Mouse (Mus musculus) MEL (cell line): ENCODE measurements around the gene Tcaf1. TPM values are rescaled to one million over a fixed set of nuclear protein-coding genes. Genes with fewer than 3 reads are reported as not detected.

Experiments used
- DNase-seq: peaks from one replicate; pipeline ENCODE4 v3.0.0; 2011; ENCODE audit warnings: low read depth, low spot score
- H3K27ac ChIP-seq: 2 replicates; pipeline ENCODE4 v1.5.1; 2012; ENCODE audit warnings: low read depth, mild to moderate bottlenecking, control low read depth, low read length, moderate library complexity; ENCODE audit not compliant: control insufficient read depth
- H3K27me3 ChIP-seq, 2 experiments: fragments of 150-350 bp in 1 of 2; sonication (generic) in 1 of 2; 2 replicates each; pipeline ENCODE4 v1.6.1; 2012; ENCODE audit warnings: low read length in 2 of 2, mild to moderate bottlenecking in 2 of 2, improper control_type of control experiment in 1 of 2, moderate library complexity in 1 of 2; ENCODE audit not compliant: insufficient read depth in 2 of 2, control insufficient read depth in 1 of 2
- H3K36me3 ChIP-seq, 2 experiments: 2 replicates each; pipeline ENCODE4 v1.6.1; 2012 to 2014; ENCODE audit warnings: low read length in 2 of 2, improper control_type of control experiment in 1 of 2, inconsistent platforms in 1 of 2, mild to moderate bottlenecking in 1 of 2; ENCODE audit not compliant: insufficient read depth in 2 of 2, control insufficient read depth in 1 of 2
- H3K4me1 ChIP-seq, 2 experiments: fragments of 150-350 bp in 1 of 2; sonication (generic) in 1 of 2; 2 replicates each; pipeline ENCODE4 v1.6.1; 2012; ENCODE audit warnings: low read length in 2 of 2, improper control_type of control experiment in 1 of 2, mild to moderate bottlenecking in 1 of 2; ENCODE audit not compliant: insufficient read depth in 2 of 2, control insufficient read depth in 1 of 2
- H3K4me3 ChIP-seq, 2 experiments: fragments of 150-350 bp in 1 of 2; sonication (generic) in 1 of 2; 2 replicates each; pipeline ENCODE4 v1.5.1; 2012; ENCODE audit warnings: low read depth in 2 of 2, low read length in 2 of 2, mild to moderate bottlenecking in 2 of 2, moderate library complexity in 2 of 2, control low read depth in 1 of 2, improper control_type of control experiment in 1 of 2; ENCODE audit not compliant: control insufficient read depth in 1 of 2, insufficient read depth in 1 of 2
- H3K79me2 ChIP-seq: 2 replicates; pipeline ENCODE4 v1.6.1; 2012; ENCODE audit warnings: mild to moderate bottlenecking, low read length, moderate library complexity; ENCODE audit not compliant: control insufficient read depth, poor library complexity, insufficient read depth
- H3K9ac ChIP-seq: 2 replicates; pipeline ENCODE4 v1.6.1; 2012; ENCODE audit warnings: low read depth, mild to moderate bottlenecking, control low read depth, low read length, moderate library complexity; ENCODE audit not compliant: control insufficient read depth, poor library complexity, severe bottlenecking
- H3K9me3 ChIP-seq: fragments of 150-350 bp; sonication (generic); replicated peaks from 2 replicates; pipeline ENCODE4 v1.6.1; 2012; ENCODE audit warnings: mild to moderate bottlenecking, low read length, improper control_type of control experiment, moderate library complexity; ENCODE audit not compliant: insufficient read depth
- CHD1 ChIP-seq: IDR thresholded peaks from 2 replicates; pipeline ENCODE4 v1.6.1; 2012; ENCODE audit warnings: low read depth, mild to moderate bottlenecking, inconsistent platforms, low read length, improper control_type of control experiment
- CHD2 ChIP-seq: IDR thresholded peaks from 2 replicates; pipeline ENCODE4 v1.6.1; 2011; ENCODE audit warnings: low read length, improper control_type of control experiment
- EP300 ChIP-seq, 2 experiments: IDR thresholded peaks; 2 replicates each; pipeline ENCODE4 v1.6.1; 2011; ENCODE audit warnings: improper control_type of control experiment in 2 of 2, low read length in 2 of 2, low read depth in 1 of 2, mild to moderate bottlenecking in 1 of 2
- GABPA ChIP-seq: IDR thresholded peaks from 2 replicates; pipeline ENCODE4 v1.6.1; 2012; ENCODE audit warnings: low read depth, mild to moderate bottlenecking, inconsistent platforms, low read length, improper control_type of control experiment, moderate library complexity
- HCFC1 ChIP-seq: IDR thresholded peaks from 2 replicates; pipeline ENCODE4 v1.6.1; 2012; ENCODE audit warnings: low read depth, mild to moderate bottlenecking, inconsistent platforms, low read length, improper control_type of control experiment, moderate library complexity
- JUND ChIP-seq: IDR thresholded peaks from 2 replicates; pipeline ENCODE4 v1.6.1; 2011; ENCODE audit warnings: low read depth, mild to moderate bottlenecking, improper control_type of control experiment, low read length
- MAFK ChIP-seq: IDR thresholded peaks from 2 replicates; pipeline ENCODE4 v1.6.1; 2011; ENCODE audit warnings: low read depth, mild to moderate bottlenecking, low read length, improper control_type of control experiment, borderline replicate concordance
- MYC ChIP-seq: IDR thresholded peaks from 2 replicates; pipeline ENCODE4 v1.6.1; 2011; ENCODE audit warnings: low read depth, mild to moderate bottlenecking, low read length, improper control_type of control experiment, moderate library complexity
- NELFE ChIP-seq: IDR thresholded peaks from 2 replicates; pipeline ENCODE4 v1.6.1; 2011; ENCODE audit warnings: low read depth, low read length, improper control_type of control experiment
- POLR2AphosphoS5 ChIP-seq: IDR thresholded peaks from 2 replicates; pipeline ENCODE4 v1.6.1; 2012; ENCODE audit warnings: low read depth, borderline replicate concordance, mild to moderate bottlenecking, inconsistent platforms, low read length, moderate library complexity, mixed read lengths
- SIN3A ChIP-seq: IDR thresholded peaks from 2 replicates; pipeline ENCODE4 v1.6.1; 2012; ENCODE audit warnings: low read length, improper control_type of control experiment, inconsistent platforms
- TBP ChIP-seq: IDR thresholded peaks from 2 replicates; pipeline ENCODE4 v1.8.0; 2011; ENCODE audit warnings: low read depth, low read length, improper control_type of control experiment
- TCF12 ChIP-seq: IDR thresholded peaks from 2 replicates; pipeline ENCODE4 v1.6.1; 2014; ENCODE audit warnings: low read depth, mild to moderate bottlenecking, inconsistent platforms, low read length, improper control_type of control experiment, moderate library complexity
- UBTF ChIP-seq: IDR thresholded peaks from 2 replicates; pipeline ENCODE4 v1.6.1; 2012; ENCODE audit warnings: low read depth, mild to moderate bottlenecking, inconsistent platforms, low read length, improper control_type of control experiment, moderate library complexity, borderline replicate concordance; ENCODE audit not compliant: insufficient read depth
- polyA plus RNA-seq, 2 experiments: library from polyadenylated mRNA; stranded (reverse) in 1 of 2; unstranded in 1 of 2; fragments of >175 nt in 1 of 2; fragments of >200 nt in 1 of 2; gene quantifications; 2 replicates each; pipeline versions ENCODE4 v1.2.1 to v1.2.4; 2012; ENCODE audit warnings: low replicate concordance in 2 of 2, low read depth in 1 of 2; ENCODE audit not compliant: insufficient read length in 2 of 2, insufficient read depth in 1 of 2, missing spikeins in 1 of 2
- total RNA-seq: library from RNA; depleted of rRNA; stranded (reverse); fragments of 300-350 nt; gene quantifications from 2 replicates; pipeline ENCODE4 v1.2.3, GENCODE M21; 2012; rRNA removed

Gene Tcaf1
- not detected in 2 replicates for total RNA-seq
- polyA plus RNA-seq, result not detected

- Histone ChIP-seq H3K4me3 (no peak within 1 kb of the TSS), H3K9me3 (no peaks in the 10 kb centered on the region), H3K79me2 (no peaks in the 10 kb centered on the region), H3K27me3 (no peaks in the 10 kb centered on the region), H3K27ac (no peak within 1 kb of the TSS), H3K4me1 (no peaks in the 10 kb centered on the region), H3K9ac (no peak within 1 kb of the TSS)
- DNase-seq, result no peak
- TF ChIP-seq TCF12 (no peak), CHD1 (no peak), EP300 (IDR thresholded peaks at IDR 0.05; ENCODE audit: low read depth in 1 of 2, low read length in 2 of 2) (no peak), GABPA (no peak)
- TF ChIP-seq, all 39 proteins: peak for 0
- H3K36me3 ChIP-seq, result no peaks in the 10 kb centered on the region
Measured at GRCm38 (mm10) chr6:42709291-42710211, at the start of gene Tcaf1. Gene Tcaf1, minus strand, starts transcription at chr6:42710088.

- Histone ChIP-seq H3K4me1 (no peaks in the 10 kb centered on the region), H3K79me2 (no peaks in the 10 kb centered on the region), H3K4me3 (no peak within 1 kb of the TSS)
- TF ChIP-seq POLR2AphosphoS5 (no peak), MAFK (no peak), NELFE (no peak), SIN3A (no peak), JUND (no peak), UBTF (no peak), HCFC1 (no peak), CHD2 (no peak), MYC (no peak), EP300 (IDR thresholded peaks at IDR 0.05; ENCODE audit: low read depth in 1 of 2, low read length in 2 of 2) (no peak), TBP (no peak)
- TF ChIP-seq, all 39 proteins: peak for 0
- Histone ChIP-seq H3K27me3 (no peaks in the 10 kb centered on the region), H3K36me3 (no peaks in the 10 kb centered on the region), H3K27ac (no peak within 1 kb of the TSS), H3K9me3 (no peaks in the 10 kb centered on the region), H3K9ac (no peak within 1 kb of the TSS)
- no peak for DNase-seq
Measured at GRCm38 (mm10) chr6:42756104-42756503, 46.2 kb upstream of the Tcaf1 start, which contains the start of gene Olfr38. Gene Olfr38, plus strand, starts transcription at chr6:42756404.
